Mouse (Mus musculus): ENCODE measurements at regions not wholly inside any gene's neighbourhood (a gene's known extent, or its start where the extent isn't known, plus 50 kb on each side); places are given as distances from the start of the nearest gene placed in this dataset.
"Not testable (repeated sequence)": the region's sequence is repeated elsewhere in the genome, so short reads cannot be mapped to it uniquely, and the experiment has no call there.

DNA sequence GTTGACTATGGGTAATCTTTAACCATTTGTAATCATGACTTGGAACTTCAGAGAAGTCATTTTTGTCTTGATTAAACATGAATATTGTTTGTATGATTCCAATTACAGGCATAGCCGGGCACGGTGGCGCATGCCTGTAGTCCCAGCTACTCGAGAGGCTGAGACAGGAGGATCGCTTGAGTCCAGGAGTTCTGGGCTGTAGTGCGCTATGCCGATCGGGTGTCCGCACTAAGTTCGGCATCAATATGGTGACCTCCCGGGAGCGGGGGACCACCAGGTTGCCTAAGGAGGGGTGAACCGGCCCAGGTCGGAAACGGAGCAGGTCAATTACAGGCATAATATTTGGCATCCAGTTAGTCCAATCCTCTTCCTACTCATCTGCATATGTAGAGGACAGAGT, 1275.8 kb downstream of the Rpia start:
- ATAC-seq (ENCODE audit: low TSS enrichment): peak; percentile 47; the same call in 1 of the 2 replicates

DNA sequence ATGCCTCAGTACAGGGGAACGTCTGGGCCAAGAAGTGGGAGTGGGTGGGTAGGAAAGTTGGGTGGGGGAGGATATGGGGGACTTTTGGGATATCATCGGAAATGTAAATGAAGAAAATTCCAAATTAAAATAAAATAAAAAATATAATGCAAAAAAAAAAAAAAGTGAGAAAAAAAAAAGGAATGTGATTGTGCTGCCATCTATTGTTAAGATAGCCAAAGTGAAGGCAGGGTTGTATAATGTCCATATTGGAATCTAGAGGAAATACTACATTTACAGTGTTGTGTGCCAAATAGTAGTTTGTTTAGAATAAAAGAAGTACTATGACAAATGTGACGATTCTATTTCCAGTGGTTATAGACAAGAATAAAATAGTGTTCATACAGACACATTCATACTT, 1284.0 kb downstream of the Rpia start:
- ATAC-seq (ENCODE audit: low TSS enrichment): no peak

DNA sequence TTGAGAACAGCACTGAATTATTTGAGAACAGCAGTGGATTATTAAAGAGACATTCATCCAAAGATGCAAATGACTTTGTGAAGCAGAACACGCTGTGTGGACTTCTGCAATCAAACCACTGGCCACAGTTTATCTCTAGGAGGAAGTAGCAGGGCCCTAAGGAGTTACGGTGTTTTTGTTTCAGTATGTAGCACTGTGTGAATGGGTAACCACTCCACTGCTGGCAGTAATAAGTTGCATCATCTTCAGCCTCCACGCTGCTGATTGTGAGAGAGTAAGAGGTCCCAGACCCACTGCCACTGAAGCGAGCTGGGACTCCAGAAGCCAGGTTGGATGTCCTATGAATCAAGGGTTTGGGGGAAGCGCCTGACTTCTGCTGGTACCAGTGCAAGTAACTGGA, 1292.0 kb downstream of the Rpia start:
- ATAC-seq (ENCODE audit: low TSS enrichment): not testable (repeated sequence)
